Mouse (Mus musculus) ES-CJ7 (cell line): Measurements from ENCODE around the gene Dnaja4.
"Not testable (repeated sequence)": the region's sequence is repeated elsewhere in the genome, so short reads cannot be mapped to it uniquely, and the experiment has no call there.

ENCODE experiments used
- DNase-seq: peaks from one replicate; pipeline ENCODE4 v3.0.0; 2011; ENCODE audit warnings: low read depth, low spot score

Dnaja4 gene

GRCm38 (mm10) chr9:54698318-54699086 lies at the start of gene Dnaja4:
TSS of gene Dnaja4 (plus strand) at chr9:54698873.
- no peak for DNase-seq

DNA sequence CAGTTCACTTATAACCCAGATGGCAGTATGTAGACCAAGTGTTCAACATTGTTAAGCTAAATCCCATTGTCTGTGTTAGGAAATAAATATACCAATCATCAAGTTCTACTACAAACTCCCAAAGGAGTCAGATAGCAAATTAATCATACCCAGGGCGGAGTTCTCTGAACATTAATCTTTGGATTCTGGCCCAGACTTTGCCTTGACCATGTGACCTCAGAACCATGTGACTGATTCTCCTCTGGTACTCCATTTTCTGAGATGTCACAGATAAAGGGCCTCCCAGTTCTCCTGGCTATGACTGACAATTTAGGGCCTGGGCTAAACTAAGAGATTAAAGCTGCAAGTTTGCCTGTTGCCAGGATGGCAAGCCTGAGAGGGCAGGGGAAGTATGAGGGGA lies 49.3 kb upstream of the Dnaja4 start:
- DNase-seq = no peak

DNA sequence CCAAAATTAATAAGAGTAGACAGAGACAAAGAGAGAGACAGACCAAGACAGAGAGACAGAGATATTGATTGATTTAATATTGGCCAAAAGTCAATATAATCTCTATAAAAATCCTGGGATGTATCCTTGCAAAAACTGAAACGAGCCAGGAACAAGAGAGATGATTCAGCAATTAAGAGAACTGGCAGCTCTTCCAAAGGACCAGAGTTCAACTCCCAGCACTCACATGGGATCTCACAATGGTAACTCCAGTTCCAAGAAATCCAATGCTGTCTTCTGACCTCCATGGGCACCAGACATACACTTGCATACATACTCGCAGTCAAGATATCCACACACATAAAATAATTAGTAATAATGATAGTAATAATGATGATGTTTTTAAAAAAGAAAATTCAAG lies 45.9 kb upstream of the Dnaja4 start:
- DNase-seq = no peak

DNA sequence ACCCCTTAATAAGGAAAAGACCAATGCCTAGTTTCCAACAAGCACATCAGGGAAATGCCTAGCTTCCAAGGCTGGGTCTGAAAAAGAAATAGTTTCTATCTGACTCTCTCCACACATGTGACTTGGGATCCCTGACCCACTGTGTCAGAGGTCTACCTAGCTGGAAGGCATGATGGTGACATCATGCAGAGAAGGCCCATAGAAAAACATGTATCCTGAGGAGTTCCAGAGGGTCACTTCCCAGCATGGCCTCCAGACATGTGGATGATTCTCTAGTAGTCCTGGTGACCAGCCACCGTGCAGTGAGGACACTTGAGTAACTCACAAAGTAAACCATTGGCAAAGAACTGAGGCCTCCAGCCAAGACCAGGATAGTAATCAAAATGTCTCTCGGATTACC lies 42.8 kb upstream of the Dnaja4 start:
- no peak for DNase-seq

DNA sequence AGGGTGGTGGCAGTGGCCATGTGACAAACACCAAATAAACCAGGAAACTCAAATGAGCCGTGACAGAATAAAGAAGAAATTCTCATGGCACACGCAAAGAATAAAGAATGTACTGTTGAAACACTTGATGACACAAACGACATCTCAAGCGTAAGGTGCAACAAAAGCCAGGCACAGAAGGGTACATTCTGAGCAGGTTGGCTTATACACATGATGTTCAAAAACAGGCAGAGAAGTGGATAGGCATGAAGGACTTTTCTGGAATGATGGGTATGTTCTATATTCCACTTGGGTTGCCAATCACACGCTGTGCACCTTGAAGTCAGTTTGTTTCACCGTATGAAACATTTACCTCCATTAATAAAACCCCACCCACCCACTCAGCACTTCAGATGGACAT lies 42.3 kb upstream of the Dnaja4 start:
- no peak for DNase-seq

DNA sequence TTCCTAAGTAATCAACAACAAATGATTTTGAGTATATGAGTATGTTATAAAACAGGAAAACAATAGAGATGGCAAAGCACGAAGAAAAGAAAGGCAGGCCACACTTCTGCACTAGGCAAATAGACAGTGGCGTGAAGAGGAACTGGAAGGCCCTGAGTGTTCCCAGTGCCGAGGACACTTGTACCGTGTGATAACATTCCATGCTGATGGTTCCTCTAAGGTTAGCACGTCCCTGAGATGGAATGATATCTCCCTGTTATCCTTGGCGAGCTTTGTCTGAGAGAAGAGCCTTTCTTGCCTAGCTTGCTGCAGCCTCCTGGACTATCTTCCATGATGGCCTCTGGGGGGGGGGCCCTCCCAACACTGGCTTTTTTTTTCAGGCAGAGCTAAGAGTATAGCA lies 39.9 kb upstream of the Dnaja4 start:
- no peak for DNase-seq

GRCm38 (mm10) chr9:54661605-54662377 lies 36.9 kb upstream of the Dnaja4 start, which contains the start of gene Acsbg1:
TSS of gene Acsbg1 (minus strand) at chr9:54661870.
- no peak for DNase-seq

- DNase-seq = no peak
Measured at GRCm38 (mm10) chr9:54664358-54664757, 34.3 kb upstream of the Dnaja4 start.

- DNase-seq = peak; percentile 32
Measured at GRCm38 (mm10) chr9:54666116-54666515, 32.6 kb upstream of the Dnaja4 start.

GRCm38 (mm10) chr9:54668455-54668854 lies 30.2 kb upstream of the Dnaja4 start:
- DNase-seq = no peak

GRCm38 (mm10) chr9:54671962-54672361 lies 26.7 kb upstream of the Dnaja4 start:
- DNase-seq = no peak

DNA sequence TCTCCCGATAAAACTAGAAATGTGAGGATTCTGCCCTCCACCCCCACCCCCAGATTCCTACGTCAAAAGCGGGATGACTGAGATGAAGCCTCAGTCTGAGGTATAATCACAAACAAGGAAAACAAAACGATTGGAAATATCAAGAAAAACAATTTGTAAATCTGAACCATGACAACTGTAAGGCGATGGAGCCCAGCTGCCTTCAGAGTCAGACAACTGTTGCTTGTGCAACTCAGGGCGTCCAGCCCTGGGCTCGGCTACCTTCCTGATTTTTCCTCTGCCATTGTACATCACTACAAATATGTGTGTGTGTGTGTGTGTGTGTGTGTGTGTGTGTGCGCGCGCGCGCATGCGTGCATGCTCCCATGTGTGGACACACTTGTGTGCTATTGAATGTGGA lies 24.8 kb upstream of the Dnaja4 start:
- DNase-seq = no peak

- DNase-seq = peak; percentile 62
Measured at GRCm38 (mm10) chr9:54676531-54676986, 22.1 kb upstream of the Dnaja4 start.

DNA sequence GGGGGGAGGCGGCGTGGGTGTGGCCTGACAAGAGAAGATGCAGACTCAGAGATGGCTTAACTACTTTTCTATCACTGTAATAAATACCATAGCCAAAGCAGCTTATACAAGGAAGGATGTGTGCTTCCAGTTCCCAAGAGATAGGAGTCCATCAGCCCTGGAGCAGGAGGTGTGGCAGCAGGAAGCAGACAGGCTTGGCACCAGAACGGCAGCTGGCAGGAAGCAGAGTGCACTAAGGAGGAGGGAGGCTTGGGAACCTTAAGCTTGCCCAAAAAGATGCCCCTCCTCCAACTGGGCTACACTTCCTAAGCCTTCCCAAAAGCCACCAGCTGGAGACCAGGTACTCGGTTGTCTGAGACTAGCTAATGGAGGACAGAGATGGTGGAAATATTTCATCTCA lies 15.8 kb upstream of the Dnaja4 start:
- no peak for DNase-seq

DNA sequence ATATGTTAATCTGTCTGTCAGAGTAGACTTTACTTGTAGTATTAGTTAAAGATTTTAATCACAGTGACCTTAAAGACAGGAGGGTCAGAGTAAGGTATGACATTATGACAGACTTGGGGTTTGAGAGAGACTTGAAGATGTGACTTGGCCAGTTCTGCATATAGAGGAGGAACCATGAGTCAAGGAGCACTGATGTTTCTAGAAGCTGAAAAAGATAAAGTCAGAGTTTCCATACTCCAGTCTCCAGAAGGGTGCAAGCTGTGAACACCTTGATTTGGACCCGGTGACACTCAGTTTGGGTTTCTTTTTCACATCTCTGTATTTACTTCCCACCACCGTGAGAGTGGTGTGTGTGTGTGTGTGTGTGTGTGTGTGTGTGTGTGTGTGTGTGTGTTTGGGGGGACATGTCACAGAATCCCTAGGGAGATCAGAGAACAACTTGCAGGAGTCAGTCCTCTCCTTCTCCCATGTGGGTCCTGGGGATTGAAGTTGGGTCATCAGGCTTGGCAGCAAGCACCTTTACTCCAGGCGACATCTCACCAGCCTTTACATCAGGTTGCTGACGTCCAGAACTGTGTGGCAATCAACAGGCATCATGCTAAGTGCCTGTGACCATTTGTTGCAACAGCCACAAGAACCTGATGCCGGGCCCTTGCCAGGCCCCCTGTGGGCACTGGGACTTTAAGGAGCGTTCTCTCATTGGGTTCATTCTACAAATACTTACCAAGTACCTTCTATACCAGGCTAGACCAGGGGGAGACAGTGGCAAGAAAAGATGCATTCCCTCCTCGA lies 14.7 kb upstream of the Dnaja4 start:
- no peak for DNase-seq

DNA sequence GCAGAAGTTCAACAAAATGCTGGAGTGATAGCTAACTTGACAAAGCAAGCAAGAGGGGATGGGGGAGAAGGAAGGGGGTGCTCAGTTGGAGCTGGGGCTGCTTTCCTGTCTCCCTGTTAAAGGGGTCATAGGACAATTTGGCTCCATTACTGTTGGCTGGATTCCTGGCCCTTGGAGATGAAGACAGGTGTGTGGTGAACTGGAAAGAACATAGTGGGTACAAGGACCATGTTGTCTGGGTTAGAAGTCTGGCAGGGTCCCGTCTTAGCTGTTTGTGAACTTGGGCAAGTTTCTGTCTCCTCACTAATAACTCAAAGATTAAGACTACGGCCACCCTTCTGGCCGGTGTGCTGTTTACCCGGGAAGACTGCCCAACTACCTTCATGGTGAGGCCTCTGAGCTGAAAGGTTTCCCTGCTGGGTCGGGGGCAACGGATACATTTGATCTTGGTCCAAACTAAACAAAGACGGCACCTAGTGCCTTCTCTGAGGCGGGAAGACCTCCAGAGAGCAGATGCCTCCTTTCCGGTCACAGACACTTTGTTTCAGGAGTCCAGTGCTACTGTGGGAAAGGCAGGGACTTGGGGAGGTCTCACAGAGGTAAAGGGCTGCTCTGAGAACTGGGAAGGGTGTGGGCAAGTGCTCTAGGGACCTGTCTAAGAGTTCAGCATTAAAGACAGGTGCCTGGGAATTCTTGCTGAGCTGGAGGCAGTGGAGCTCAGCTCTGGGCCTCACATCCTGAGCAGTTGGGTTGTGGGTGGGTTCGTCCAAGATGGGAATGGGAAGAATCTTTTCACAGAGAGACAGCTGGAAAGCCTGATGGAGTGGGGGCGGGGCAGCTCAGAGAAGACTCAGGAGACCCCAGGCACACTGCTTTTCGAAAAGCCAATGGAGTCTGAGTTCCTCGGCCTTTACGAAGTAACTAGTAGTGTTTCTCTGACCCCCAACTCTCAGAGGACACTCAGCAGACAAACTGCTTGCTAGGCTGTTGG lies 11.1 kb upstream of the Dnaja4 start:
- no peak for DNase-seq

DNA sequence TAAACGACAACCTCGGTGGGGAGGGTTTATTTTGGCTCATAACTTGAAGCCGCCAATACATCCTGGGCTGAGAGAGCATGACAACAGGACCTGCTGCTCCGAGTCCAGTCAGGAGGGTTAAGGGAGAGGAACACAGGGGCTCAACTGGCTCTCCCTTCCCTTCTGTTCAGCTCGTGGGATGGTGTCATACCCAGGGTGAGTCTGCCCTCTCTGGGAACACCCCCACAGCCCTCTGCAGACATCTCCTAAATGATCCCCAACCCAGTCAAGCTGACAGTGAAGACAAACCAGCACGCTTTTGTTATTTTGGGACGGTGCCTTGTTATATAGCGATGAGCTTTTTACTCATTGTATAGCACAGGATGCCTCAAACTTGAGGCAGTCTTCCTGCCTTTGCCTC lies 9.2 kb upstream of the Dnaja4 start:
- no peak for DNase-seq

DNA sequence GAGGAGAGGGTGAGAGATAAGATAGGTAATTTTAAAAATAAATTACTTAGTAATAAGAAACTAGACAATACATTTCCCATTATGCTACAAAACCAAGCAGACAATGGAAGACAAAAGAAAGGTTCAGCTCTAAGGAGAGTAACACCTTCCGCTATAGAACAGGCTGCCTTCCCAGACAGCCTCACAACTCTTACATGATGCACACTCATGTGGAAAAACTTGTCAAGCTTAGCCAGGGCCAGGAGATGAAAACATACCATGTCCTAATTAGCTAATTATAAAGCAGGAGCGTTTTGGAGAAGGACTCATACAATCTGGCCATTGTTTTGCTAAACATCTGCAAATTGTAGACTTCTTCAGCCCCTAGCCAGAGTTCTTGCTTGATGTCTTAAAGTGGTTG lies 8.0 kb upstream of the Dnaja4 start:
- DNase-seq = not testable (repeated sequence)

DNA sequence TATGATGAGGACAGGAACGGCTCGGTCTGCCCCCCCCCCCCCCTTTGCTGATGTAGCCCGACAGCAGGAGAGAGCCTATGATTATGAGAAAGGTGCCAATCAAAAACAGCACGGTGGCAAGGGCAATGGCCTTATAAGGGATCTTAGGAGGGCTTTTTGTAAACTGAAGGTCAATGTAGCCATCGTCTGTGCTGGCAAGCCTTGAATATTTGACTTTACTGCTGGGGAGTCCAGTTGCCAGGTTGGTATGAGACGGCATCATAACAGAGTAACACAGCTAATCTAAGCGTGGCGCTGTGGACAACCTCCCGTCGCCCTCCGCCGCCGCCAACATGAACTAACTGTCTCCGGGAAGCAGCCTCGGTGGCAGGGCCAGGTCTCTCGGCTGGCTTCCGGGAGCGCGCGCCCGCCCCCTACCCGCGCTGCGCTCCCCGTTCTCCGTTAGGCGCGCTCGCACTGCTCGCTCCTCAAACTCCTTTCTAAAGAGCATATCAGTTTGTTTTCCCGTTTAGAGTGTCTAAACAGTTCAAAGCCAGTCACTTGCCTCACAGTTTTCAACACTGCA lies 7.3 kb upstream of the Dnaja4 start:
- not testable (repeated sequence) for DNase-seq

GRCm38 (mm10) chr9:54699087-54699344 lies 343 bp downstream of the Dnaja4 start:
- no peak for DNase-seq
